Mouse (Mus musculus) liver, adult 2 months (tissue): ENCODE results near the gene Larp1b. TPM values are rescaled to one million over a fixed set of nuclear protein-coding genes. Genes with fewer than 3 reads are reported as not detected.

ENCODE experiments used
- DNase-seq: peaks from one replicate; pipeline ENCODE4 v3.0.0-alpha.2; 2011; ENCODE audit warnings: low read depth, low spot score; ENCODE audit errors: extremely low read depth
- H3K27ac ChIP-seq: fragments of 200-500 bp; replicated peaks from 2 replicates; pipeline ENCODE4 v1.5.1; 2012; ENCODE audit warnings: low read depth, mild to moderate bottlenecking, control low read depth, inconsistent platforms, low read length; ENCODE audit not compliant: insufficient read depth
- H3K27me3 ChIP-seq: fragments of 200-500 bp; 2 replicates; pipeline ENCODE4 v1.6.1; 2012; ENCODE audit warnings: mild to moderate bottlenecking, moderate library complexity, low read length, inconsistent platforms; ENCODE audit not compliant: control insufficient read depth, insufficient read depth
- H3K36me3 ChIP-seq: fragments of 200-500 bp; 2 replicates; pipeline ENCODE4 v1.6.1; 2012; ENCODE audit warnings: low read length, inconsistent platforms; ENCODE audit not compliant: control insufficient read depth, insufficient read depth
- H3K4me1 ChIP-seq: fragments of 200-500 bp; 2 replicates; pipeline ENCODE4 v1.6.1; 2011; ENCODE audit warnings: low read length; ENCODE audit not compliant: control insufficient read depth, insufficient read depth
- H3K4me3 ChIP-seq: fragments of 200-500 bp; 2 replicates; pipeline ENCODE4 v1.5.1; 2011; ENCODE audit warnings: low read depth, mild to moderate bottlenecking, control low read depth, low read length, moderate library complexity; ENCODE audit not compliant: insufficient read depth
- H3K79me2 ChIP-seq: fragments of 200-500 bp; 2 replicates; pipeline ENCODE4 v1.6.1; 2012; ENCODE audit warnings: inconsistent platforms, mild to moderate bottlenecking, low read length, moderate library complexity; ENCODE audit not compliant: control insufficient read depth, insufficient read depth
- H3K9ac ChIP-seq: fragments of 200-500 bp; 2 replicates; pipeline ENCODE4 v1.6.1; 2012; ENCODE audit warnings: low read depth, mild to moderate bottlenecking, control low read depth, inconsistent platforms, low read length
- CTCF ChIP-seq: fragments of 200-500 bp; IDR thresholded peaks from 2 replicates; pipeline ENCODE4 v1.5.1; 2011; ENCODE audit warnings: low read depth, low read length, control low read depth
- POLR2A ChIP-seq: fragments of 200-500 bp; IDR thresholded peaks from 2 replicates; pipeline ENCODE4 v1.6.1; 2011; ENCODE audit warnings: low read length, control low read depth; ENCODE audit not compliant: insufficient read depth; ENCODE audit errors: extremely low read depth
- WGBS: fragments of 180-500 bp; shearing (Covaris S2); methylation state at CpG from one replicate; pipeline ENCODE4 v1.1.7; 2018; 5-methylcytosine and 5-hydroxymethylcytosine counted together
- polyA plus RNA-seq: library from polyadenylated mRNA; depleted of rRNA; stranded (reverse); fragments of >200 nt; gene quantifications from 2 replicates; pipeline ENCODE4 v1.2.3, GENCODE M21; 2012
- total RNA-seq: library from RNA; depleted of rRNA; stranded (reverse); fragments of >200 nt; gene quantifications from 2 replicates; pipeline ENCODE4 v1.2.3, GENCODE M21; 2014

Larp1b gene
- total and polyA plus RNA-seq, 2 experiments: 20.3 to 81.2 TPM

DNA sequence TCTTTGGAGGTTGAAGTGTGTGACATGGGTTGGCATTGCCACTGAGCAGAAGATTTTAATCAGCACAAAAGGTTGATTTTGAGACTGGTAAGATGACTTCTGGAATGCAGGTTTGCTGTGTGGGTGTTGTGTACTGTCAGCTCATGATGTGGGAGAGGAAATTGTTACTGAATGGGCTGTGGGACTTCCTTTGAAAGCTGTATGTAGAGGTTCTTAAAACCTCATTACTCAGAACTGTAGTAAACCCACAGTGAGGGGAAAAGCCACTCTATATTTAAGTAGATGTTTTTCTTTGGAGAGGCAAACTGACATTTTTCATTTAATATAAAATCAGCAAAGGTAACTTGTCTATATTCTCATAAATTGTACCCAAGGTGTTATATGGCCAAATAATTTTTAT lies 31.1 kb downstream of the Larp1b start:
- Histone ChIP-seq H3K27ac (no peak overlapping the region), H3K27me3 (no peaks in the 10 kb centered on the region), H3K36me3 (peaks cover 24% of the 10 kb centered on the region), H3K9ac (no peak overlapping the region), H3K79me2 (no peaks in the 10 kb centered on the region; the same call in 1 of the 2 replicates), H3K4me3 (no peak overlapping the region), H3K4me1 (peaks cover 7% of the 10 kb centered on the region)
- TF ChIP-seq POLR2A: no peak
- no peak for DNase-seq

DNA sequence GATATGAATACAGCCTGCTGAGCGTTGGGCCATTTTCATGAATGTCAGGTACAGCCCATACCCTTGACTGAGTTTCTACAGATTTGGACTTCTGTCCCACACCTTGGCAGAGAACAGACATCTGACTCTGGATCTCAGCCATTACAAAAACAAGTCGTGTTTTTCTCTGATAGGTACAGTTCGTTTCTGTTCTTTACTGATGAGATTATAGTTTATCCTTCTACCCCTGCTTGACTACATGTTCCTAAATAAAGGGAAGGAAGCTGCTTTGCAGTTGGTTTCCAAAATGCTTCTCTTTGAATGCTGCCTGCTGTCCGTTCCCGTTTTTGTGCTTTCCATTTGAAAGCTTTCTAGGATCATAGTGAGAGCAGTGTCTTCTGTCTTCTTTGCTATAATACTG lies 37.9 kb downstream of the Larp1b start:
- no peak overlapping the region for H3K9ac ChIP-seq
- 21% methylated on average over 5 of the region's 5 CpGs for WGBS
- no peak overlapping the region for H3K4me3 ChIP-seq
- H3K27me3 ChIP-seq: no peaks in the 10 kb centered on the region
- peaks cover 23% of the 10 kb centered on the region for H3K36me3 ChIP-seq
- peaks cover 21% of the 10 kb centered on the region for H3K4me1 ChIP-seq
- no peak for TF ChIP-seq CTCF
- TF ChIP-seq POLR2A: no peak
- peak; percentile 87 for DNase-seq
- peak overlapping the region; percentile 55 for H3K27ac ChIP-seq
- no peaks in the 10 kb centered on the region for H3K79me2 ChIP-seq

DNA sequence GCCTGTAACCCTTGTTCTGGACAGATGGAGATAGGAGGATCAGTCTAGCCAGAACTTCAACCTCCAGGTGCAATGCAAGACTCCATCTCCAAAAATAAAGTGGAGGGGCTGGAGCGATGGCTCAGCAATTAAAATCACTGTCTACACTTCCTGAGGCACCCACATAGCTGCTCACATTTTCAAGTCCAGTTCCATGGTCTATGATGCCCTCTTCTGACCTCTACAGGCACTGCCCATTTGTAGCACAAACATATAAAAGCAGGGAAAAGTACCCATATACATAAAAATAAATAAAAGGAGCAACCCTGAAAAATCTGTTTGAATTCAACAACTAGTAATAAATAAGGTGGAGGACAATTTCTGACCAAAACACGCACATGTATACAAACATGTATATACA lies 39.1 kb downstream of the Larp1b start:
- 70% methylated on average over 2 of the region's 2 CpGs for WGBS
- H3K4me1 ChIP-seq: peaks cover 21% of the 10 kb centered on the region
- H3K27me3 ChIP-seq: no peaks in the 10 kb centered on the region
- peaks cover 20% of the 10 kb centered on the region for H3K36me3 ChIP-seq
- H3K4me3 ChIP-seq: no peak overlapping the region
- peak overlapping the region; percentile 19 for H3K27ac ChIP-seq
- no peak for DNase-seq
- TF ChIP-seq POLR2A (no peak), CTCF (0 out of 2 replicates have a peak, but pooled peaks have one; percentile 18)
- no peak overlapping the region for H3K9ac ChIP-seq
- no peaks in the 10 kb centered on the region for H3K79me2 ChIP-seq

DNA sequence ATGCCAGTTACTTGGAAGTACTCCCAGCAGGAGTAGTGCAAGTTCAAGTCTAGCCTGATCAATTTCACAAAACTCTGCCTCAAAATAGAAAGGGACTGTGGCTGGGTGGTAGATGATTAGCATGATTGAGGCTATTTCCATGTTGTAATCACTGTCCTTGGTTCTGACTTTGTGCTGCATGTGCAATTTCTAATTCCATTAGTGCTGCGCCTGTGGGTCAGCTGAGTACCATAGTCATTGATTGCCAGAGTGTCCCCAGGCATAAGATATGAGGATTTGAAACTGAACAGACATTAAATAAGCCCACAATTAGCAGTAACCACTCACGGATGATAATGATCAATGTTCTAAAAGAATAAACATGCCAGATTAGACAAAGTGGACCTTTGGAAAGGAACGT lies 41.9 kb downstream of the Larp1b start:
- TF ChIP-seq POLR2A (no peak), CTCF (no peak)
- Histone ChIP-seq H3K79me2 (no peaks in the 10 kb centered on the region), H3K4me1 (peaks cover 27% of the 10 kb centered on the region), H3K9ac (no peak overlapping the region), H3K4me3 (no peak overlapping the region), H3K27me3 (no peaks in the 10 kb centered on the region), H3K36me3 (peaks cover 15% of the 10 kb centered on the region), H3K27ac (peak overlapping the region; percentile 4; the same call in 1 of the 2 replicates)
- DNase-seq: peak; percentile 84
- WGBS: 21% methylated on average over 3 of the region's 3 CpGs

DNA sequence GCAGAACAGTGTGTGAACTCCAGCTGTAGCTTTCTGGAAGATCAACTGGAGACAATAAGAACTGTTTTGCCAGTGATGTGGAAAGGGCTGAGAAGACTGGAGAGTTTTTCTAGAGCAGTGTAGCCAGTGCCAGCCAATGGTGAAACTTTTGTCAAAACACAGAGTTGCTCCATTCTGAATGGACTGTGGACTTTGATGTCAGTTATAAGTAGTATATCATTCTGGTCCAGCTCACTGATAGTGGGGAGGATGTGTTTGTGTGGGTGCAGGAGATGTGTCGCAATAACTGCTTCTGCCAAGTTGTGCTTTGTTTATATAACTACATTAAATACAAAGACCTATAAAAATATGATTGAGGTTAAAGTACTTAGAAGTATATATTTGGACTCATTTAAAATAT lies 45.5 kb downstream of the Larp1b start:
- peak; percentile 99 for DNase-seq
- H3K27me3 ChIP-seq: no peaks in the 10 kb centered on the region
- H3K4me3 ChIP-seq: no peak overlapping the region
- H3K9ac ChIP-seq: no peak overlapping the region
- peaks cover 17% of the 10 kb centered on the region for H3K4me1 ChIP-seq
- TF ChIP-seq POLR2A (no peak), CTCF (no peak)
- no peaks in the 10 kb centered on the region for H3K79me2 ChIP-seq
- no peak overlapping the region for H3K27ac ChIP-seq
- H3K36me3 ChIP-seq: peaks cover 13% of the 10 kb centered on the region
- WGBS: 10% methylated on average over 1 of the region's 1 CpGs

DNA sequence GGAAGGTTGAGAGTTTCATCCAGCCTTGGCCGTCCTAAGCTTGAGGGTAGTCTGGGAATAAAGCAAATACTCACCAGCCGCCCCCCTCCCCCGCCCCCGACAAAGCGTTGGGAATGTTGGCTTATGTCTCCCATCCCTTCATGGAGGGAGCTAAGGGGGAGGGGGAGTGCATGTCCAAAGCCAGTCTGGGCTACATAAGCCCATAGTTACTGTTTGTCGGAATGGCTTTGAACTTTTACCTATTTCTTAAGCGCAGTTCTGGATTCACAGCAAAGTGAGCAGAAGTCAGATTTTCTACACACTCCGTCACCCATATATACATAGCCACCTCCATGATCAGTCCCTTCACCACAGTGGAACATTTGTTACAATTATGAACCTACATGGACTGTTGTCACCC lies 59.7 kb downstream of the Larp1b start:
- 39% methylated on average over 8 of the region's 8 CpGs for whole genome bisulfite sequencing
- H3K27ac ChIP-seq: 0 out of 2 replicates have a peak overlapping the region, but pooled peaks have one; percentile 16
- H3K4me3 ChIP-seq: no peak overlapping the region

More for the DNA sequence above, 59.7 kb downstream of the Larp1b start:
- Histone ChIP-seq H3K4me1 (peaks cover 5% of the 10 kb centered on the region; the same call in 1 of the 2 replicates), H3K9ac (no peak overlapping the region), H3K36me3 (peaks cover 3% of the 10 kb centered on the region), H3K79me2 (no peaks in the 10 kb centered on the region; the same call in 1 of the 2 replicates), H3K27me3 (no peaks in the 10 kb centered on the region)
- TF ChIP-seq CTCF (no peak), POLR2A (no peak)
- no peak for DNase-seq
